Mouse (Mus musculus) layer of hippocampus, adult 11-12 months (tissue): Measurements from ENCODE around the gene Arpc1a.

Experiments used
- DNase-seq: peaks from one replicate; pipeline ENCODE4 v3.0.0; 2022; ENCODE audit warnings: low spot score

The Arpc1a gene

DNA sequence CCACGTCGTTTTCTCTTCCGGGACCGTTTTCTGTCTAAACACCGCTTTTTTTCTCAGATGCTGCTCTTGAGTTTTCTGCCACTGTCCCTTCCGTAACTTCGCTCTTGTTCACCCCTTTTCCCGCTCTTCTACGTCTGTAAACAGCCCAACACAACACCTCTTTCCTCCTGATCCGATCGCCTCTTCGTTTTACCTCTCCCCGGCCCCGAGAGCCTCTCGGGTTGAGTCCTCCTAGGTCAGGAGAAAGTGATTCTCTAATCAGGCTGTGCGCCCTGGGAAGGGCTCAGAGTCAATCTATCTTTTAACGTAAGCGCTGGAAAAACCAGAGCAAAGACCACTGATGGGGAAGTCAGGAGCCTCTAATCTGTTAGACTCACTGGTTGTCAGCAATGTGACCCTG is 57.0 kb downstream of the Arpc1a start:
- DNase-seq: no peak

DNA sequence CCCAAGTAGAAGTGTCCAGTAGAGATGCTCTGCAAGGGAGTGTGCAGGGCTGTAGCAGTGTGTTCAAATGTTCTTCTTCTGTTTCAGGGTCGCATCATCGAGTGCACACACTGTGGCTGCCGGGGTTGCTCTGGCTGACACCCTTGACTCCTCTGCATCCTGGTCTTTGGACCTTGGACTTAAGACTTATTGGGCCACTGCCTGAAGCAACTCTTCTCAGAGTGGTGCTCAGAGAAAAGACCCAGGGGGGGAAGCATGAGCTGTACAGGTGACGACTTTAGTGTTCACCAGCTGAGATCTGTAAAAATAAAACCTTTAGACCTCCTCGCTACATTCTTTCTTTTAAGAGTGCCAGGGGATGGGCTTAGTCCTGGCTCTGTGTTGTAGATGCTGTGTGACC is 64.1 kb downstream of the Arpc1a start:
- no peak for DNase-seq

DNA sequence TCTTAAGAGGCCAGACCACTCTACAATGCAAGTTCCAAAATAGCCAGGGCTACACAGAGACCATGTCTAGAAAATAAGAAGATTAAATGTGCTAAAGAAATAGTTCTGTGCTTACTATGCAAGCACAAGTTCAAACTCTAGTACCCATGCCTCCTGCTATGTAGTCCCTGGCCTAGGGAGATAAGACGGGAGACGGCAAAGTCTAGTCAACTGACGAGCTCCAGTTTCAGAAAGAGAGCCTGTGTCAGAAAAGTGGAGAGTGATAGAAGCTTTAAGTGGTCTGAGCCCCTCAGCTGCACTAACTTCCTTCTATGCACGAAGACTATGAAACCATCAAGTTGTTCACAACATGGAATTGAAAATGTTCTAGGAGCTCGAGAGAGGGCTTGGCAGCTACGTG is 65.7 kb downstream of the Arpc1a start:
- DNase-seq: no peak

DNA sequence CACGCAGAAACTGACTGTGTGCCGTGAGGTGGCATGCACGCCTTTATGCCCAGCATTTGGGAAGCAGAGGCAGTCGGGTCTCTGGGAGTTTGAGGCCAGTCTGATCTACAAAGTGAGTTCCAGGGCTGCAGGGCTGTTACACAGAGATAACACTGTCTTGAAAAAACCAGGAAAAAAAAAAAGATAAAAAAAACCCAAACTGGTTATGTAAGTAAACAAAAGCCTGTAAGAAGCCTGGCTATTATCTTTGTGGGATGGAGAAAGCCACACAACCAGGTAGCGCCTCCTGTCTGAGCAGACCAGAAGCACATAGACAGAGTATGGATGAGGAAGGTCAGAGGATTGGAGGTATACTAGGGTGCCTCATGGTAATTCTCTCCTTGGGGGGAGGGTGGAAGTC is 69.1 kb downstream of the Arpc1a start:
- DNase-seq: no peak
